Mouse (Mus musculus) lung, postnatal 4 days (tissue): Measurements from ENCODE around the gene Rnpepl1.
A peak's percentile ranks its signal among the peaks of the same experiment; 100 is the strongest.
"Not testable (repeated sequence)": the region's sequence is repeated elsewhere in the genome, so short reads cannot be mapped to it uniquely, and the experiment has no call there.

ENCODE experiments used
- DNase-seq, 2 experiments: peaks; one replicate each; pipeline ENCODE4 v3.0.0; 2021

Gene Rnpepl1

DNA sequence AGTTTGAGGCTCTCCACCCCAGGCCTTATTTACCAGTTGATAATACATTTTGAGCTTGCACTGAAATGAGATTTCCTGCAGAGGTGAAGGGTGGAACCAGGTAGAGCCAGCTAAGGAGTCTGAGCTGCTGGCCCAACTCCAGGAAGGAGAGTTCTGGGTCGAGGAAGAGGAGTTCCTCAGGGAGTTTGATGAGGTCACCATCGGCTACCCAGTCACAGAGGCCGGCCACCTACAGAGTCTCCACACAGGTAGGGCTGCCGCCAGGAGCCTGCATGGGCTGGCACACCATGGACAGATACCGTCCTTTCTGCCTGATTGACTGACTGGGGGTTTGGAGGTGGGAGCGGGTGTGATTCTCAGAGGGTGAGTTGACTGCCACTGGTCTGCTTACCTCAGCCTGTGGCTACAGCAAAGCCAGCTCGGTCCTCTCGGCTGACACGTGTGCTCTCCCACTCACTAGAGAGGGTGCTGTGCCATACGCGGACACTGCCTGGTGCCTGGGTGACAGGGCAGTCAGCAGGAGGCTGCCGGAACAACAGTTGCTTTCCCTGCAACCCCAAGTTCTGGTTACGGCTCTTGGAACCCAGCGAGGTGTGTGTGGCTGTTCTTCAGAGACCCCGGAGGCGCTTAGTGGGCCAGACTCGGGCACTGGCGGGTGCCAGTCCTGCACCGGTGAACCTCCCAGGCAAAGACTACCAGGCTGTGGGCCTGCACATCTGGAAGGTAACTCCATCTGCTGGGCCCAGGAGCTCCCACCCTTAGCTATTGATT, 32.8 kb downstream of the Rnpepl1 start:
- no peak for DNase-seq

DNA sequence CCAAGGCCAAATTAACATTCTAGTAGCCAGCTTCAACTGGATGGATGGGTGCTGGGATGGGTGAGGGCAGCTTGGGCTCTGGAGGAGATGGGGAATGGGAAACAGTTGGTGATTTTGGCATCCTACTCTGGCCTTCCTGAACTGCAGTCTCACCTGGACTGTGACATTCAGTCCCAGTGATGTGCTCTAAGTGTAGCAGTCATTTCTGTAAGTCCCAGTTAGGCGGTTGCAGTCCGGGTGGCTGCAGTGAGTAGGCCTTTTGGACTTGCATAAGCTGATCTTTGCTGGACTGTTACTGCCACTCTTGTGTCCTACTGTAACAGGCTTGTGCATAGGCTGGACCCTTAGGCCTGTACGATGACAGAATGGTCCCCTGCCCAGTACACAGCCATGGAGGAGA, 37.4 kb downstream of the Rnpepl1 start:
- no peak for DNase-seq

DNA sequence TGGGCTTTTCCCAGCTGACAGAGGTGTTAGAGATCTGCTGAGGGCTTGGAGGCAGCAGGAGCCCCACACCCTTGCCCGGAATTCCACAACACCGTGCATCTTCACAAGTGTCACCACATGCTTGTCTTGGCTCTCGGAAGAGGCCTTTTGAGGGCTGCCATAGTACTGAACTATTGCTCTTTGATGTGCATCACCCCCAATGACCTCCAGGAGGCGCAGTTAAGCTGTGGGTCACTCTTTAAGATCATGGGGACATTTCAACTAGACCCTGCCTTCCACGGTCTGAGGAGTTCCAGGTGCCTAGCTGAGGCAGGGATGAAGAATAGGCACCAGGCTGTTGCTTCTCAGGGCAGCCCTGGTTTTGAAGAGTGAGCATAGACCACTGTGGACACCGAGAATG, 38.8 kb downstream of the Rnpepl1 start:
- peak in 1 of 2 experiments; percentile 33 for DNase-seq

- DNase-seq: no peak
These were observed 40.0 kb downstream of the Rnpepl1 start, which contains the start of gene Gpr35 for GRCm38 (mm10) chr1:92950607-92951006. Gene Gpr35 (plus strand): TSS chr1:92950865.

DNA sequence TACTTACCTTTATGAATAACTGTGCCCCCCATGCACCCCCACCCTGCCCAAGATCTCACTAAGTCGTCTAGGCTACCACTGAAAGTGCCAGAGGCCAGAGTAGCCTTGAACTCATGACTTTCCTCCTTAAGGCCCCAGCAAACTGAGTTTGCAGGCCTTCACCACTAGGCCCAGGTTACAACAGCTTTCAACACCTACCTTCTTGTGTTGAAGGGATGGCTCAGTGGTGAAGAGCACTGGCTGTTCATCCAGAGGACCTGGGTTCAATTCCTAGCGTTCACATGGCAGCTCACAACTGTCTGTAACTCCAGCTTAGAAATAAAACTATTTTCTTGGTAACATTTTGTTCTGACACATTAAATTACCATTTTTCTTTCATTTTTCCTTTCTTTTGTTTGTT, 43.1 kb downstream of the Rnpepl1 start:
- no peak for DNase-seq

DNA sequence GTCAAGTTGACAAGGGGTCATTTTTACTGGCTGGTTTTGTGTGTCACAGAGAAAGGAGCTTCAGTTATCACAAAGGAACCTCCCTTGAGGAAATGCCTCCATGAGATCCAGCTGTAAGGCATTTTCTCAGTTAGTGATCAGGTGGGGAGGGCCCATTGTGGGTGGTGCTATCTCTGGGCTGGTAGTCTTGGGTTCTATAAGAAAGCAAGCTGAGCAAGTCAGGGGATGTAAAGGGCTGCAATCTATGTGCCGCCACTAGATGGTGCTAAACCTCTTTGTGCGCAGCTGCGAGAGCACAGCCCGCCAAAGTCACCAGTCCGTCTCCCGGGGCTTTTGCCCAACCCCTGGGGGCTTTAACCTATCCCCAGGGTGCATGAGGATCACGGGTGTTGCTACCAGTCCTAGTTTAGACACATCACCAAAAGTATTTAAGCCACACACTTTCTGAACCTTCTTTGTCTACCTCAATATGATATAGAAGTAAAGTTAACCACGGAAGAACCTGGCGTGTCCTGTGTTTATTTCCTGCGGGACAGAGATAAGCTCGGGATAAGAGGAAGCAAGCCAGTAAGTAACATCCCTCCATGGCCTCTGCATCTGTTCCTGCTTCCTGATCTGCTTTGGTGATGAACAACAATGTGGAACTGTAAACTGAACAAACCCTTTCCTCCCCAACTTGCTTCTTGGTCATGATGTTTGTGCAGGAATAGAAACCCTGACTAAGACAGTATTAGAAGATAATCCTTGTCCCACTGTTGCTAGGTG, 46.2 kb downstream of the Rnpepl1 start:
- DNase-seq: peak; percentile 70 to 78

DNA sequence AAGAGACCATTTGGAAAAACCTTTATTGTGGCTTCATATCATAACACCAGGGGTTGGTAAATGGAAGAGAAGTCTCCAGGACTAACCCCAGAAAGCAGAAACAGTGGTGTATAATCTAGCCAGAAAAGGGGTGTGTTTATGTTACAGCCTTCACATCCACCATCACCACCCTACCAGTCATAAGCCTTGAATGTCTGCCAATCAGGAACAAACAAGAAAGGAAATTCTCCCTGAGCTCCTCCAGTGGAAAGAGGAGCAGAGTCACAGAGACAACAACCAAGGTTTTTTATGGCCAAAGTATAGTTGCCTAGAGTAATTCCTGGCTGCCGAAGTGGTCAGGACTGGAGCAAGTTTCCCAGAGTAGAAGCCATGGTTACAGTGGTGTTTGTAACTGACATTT, 48.4 kb downstream of the Rnpepl1 start:
- no peak for DNase-seq

GRCm38 (mm10) chr1:92970791-92971190, 60.2 kb downstream of the Rnpepl1 start:
- not testable (repeated sequence) for DNase-seq

GRCm38 (mm10) chr1:92971879-92972795, 61.6 kb downstream of the Rnpepl1 start:
- DNase-seq: peak in 1 of 2 experiments; percentile 24

DNA sequence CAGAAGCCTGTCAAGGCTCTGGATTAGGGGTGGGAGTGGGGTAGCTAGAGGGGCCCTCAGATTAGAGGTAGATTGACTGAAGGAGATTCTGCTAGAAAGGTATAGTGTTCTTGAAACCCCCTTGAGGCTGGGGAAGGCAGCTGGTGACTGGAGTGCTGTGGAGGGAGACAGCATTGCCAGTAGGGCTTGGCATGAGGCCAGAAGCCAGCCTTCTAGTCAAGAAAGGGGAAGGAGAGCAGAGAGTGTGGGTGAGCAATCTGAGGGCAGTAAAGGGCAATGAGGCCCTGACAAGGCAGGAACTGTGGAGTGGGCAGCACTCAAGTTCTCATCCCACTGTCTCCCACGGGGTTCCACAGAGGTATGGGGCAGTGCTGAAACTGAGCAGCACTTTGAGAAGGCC, 62.3 kb downstream of the Rnpepl1 start:
- DNase-seq: peak; percentile 70 to 75
